ENCODE assay signal across 22 mouse cellular contexts in genomic region chr14:9400861-9401260, GRCm38 (mm10).
A peak's percentile ranks its signal among the peaks of the same experiment; 100 is the strongest.
DNase-seq lines count a peak whose midpoint lies in the region; ATAC-seq and TF ChIP-seq lines count a peak whose summit lies in the region.
"Had no signal": no experiment of that assay in that cellular context is flagged by ENCODE, and none has a peak within 500 bp of the region (broad histone marks: within the 10 kb centered on the region; RNA-seq: fewer than 3 reads in every experiment).

No protein-coding gene starts in this region.

- no peak overlapping the region for H3K4me3 ChIP-seq in heart, embryonic 10.5 days
- no peak overlapping the region for H3K4me3 ChIP-seq in lung, postnatal 0 days (ENCODE audit: low read depth, low read length)
- no peak overlapping the region for H3K4me3 ChIP-seq in intestine, postnatal 0 days (ENCODE audit: low read depth, low read length)
- H3K4me3 ChIP-seq: embryonic facial prominence, embryonic 10.5 days; embryonic facial prominence, embryonic 12.5 days; forebrain, embryonic 13.5 days; forebrain, embryonic 15.5 days had no signal

- WGBS in heart, embryonic 10.5 days: 27% methylated on average over 1 of the region's 1 CpGs
- WGBS in lung, postnatal 0 days: 36% methylated on average over 1 of the region's 1 CpGs
- 60% methylated on average over 1 of the region's 1 CpGs for WGBS in intestine, postnatal 0 days

- peak; percentile 57 for DNase-seq in heart, adult 11 months
- no peak for DNase-seq in heart, embryonic 10.5 days (ENCODE audit: low spot score)
- peak; percentile 29 for DNase-seq in lung, postnatal 10 days
- no peak for DNase-seq in lung, postnatal 0 days (ENCODE audit: low spot score)
- DNase-seq in lung, postnatal 36 days: peak; percentile 25
- no peak for DNase-seq in lung, postnatal 4 days
- peak; percentile 11 for DNase-seq in 3T3-L1 (ENCODE audit: low read depth, low spot score)
- DNase-seq: adrenal gland, adult 8-10 months; adrenal gland, postnatal 14 days; adrenal gland, postnatal 36 days; cerebellum, adult 11-12 months; cerebellum, adult 2 months; cerebellum, adult 9-10 months; cerebellum, postnatal 10 days; cerebellum, postnatal 25 days had no signal

- no peak overlapping the region for H3K4me2 ChIP-seq in lung, postnatal 0 days (replicated peaks; ENCODE audit: low read depth, low read length)
- no peak overlapping the region for H3K4me2 ChIP-seq in intestine, postnatal 0 days (replicated peaks; ENCODE audit: low read depth)
- H3K4me2 ChIP-seq: embryonic facial prominence, embryonic 12.5 days; forebrain, embryonic 13.5 days; forebrain, embryonic 15.5 days had no signal

- H3K9ac ChIP-seq in lung, postnatal 0 days (replicated peaks; ENCODE audit: low read depth): no peak overlapping the region
- H3K9ac ChIP-seq in intestine, postnatal 0 days (ENCODE audit: low read depth, low read length): no peak overlapping the region
- H3K9ac ChIP-seq: embryonic facial prominence, embryonic 12.5 days; forebrain, embryonic 13.5 days; forebrain, embryonic 15.5 days had no signal

- no peak for TF ChIP-seq EP300 in lung, postnatal 0 days (IDR thresholded peaks at IDR 0.05)

- H3K4me1 ChIP-seq in heart, embryonic 10.5 days: 0 out of 2 replicates have a peak, but pooled peaks cover 3% of the 10 kb centered on the region
- H3K4me1 ChIP-seq in lung, postnatal 0 days (ENCODE audit: insufficient read depth, low read depth, low read length): no peaks in the 10 kb centered on the region
- H3K4me1 ChIP-seq in intestine, postnatal 0 days (replicated peaks; ENCODE audit: control insufficient read depth, insufficient read depth, low read length): no peaks in the 10 kb centered on the region
- H3K4me1 ChIP-seq: embryonic facial prominence, embryonic 10.5 days; embryonic facial prominence, embryonic 12.5 days; forebrain, embryonic 13.5 days; forebrain, embryonic 15.5 days had no signal

- H3K9me3 ChIP-seq in heart, embryonic 10.5 days: no peaks in the 10 kb centered on the region
- no peaks in the 10 kb centered on the region for H3K9me3 ChIP-seq in lung, postnatal 0 days (ENCODE audit: low read length)
- H3K9me3 ChIP-seq in intestine, postnatal 0 days (ENCODE audit: control insufficient read depth): no peaks in the 10 kb centered on the region
- H3K9me3 ChIP-seq: embryonic facial prominence, embryonic 10.5 days; embryonic facial prominence, embryonic 12.5 days; forebrain, embryonic 13.5 days; forebrain, embryonic 15.5 days had no signal

- H3K27ac ChIP-seq in heart, embryonic 10.5 days: no peak overlapping the region
- no peak overlapping the region for H3K27ac ChIP-seq in lung, postnatal 0 days (ENCODE audit: low read length)
- no peak overlapping the region for H3K27ac ChIP-seq in intestine, postnatal 0 days (ENCODE audit: low read depth, low read length)
- H3K27ac ChIP-seq: embryonic facial prominence, embryonic 10.5 days; embryonic facial prominence, embryonic 12.5 days; forebrain, embryonic 13.5 days; forebrain, embryonic 15.5 days had no signal

- no peaks in the 10 kb centered on the region for H3K36me3 ChIP-seq in heart, embryonic 10.5 days
- no peaks in the 10 kb centered on the region for H3K36me3 ChIP-seq in lung, postnatal 0 days (ENCODE audit: insufficient read depth, low read length)
- no peaks in the 10 kb centered on the region for H3K36me3 ChIP-seq in intestine, postnatal 0 days (ENCODE audit: control insufficient read depth, insufficient read depth)
- H3K36me3 ChIP-seq: embryonic facial prominence, embryonic 10.5 days; embryonic facial prominence, embryonic 12.5 days; forebrain, embryonic 15.5 days had no signal

- ATAC-seq in lung, postnatal 0 days: no peak
- ATAC-seq in intestine, postnatal 0 days: no peak
- ATAC-seq: activated CD4-positive, CD25-positive, alpha-beta regulatory T cell, adult 4 months; forebrain, embryonic 13.5 days; forebrain, embryonic 15.5 days; Patski had no signal

- TF ChIP-seq CTCF in lung, postnatal 0 days (IDR thresholded peaks at IDR 0.05): no peak
- no peak for TF ChIP-seq CTCF in intestine, postnatal 0 days (IDR thresholded peaks at IDR 0.05; ENCODE audit: low read depth)

- H3K27me3 ChIP-seq in heart, embryonic 10.5 days (ENCODE audit: insufficient read depth, poor library complexity, severe bottlenecking): no peaks in the 10 kb centered on the region
- no peaks in the 10 kb centered on the region for H3K27me3 ChIP-seq in lung, postnatal 0 days (replicated peaks; ENCODE audit: insufficient read depth, low read length)
- H3K27me3 ChIP-seq in intestine, postnatal 0 days (replicated peaks; ENCODE audit: control insufficient read depth, insufficient read depth, low read length): no peaks in the 10 kb centered on the region
- H3K27me3 ChIP-seq: embryonic facial prominence, embryonic 12.5 days; forebrain, embryonic 15.5 days; Patski had no signal

Comparison
In these comparisons a context has a peak if more than half of its experiments do, and no peak if none do; other contexts are left out.
1. DNase-seq: peak in heart, adult 11 months (single experiment), lung, postnatal 10 days (single experiment), lung, postnatal 36 days (single experiment) and 3T3-L1 (single experiment); none in heart, embryonic 10.5 days (single experiment), lung, postnatal 0 days (single experiment) and lung, postnatal 4 days (0 of 2).